Mouse (Mus musculus): ENCODE data around the gene Elp5. TPM values are rescaled to one million over a fixed set of nuclear protein-coding genes. Genes with fewer than 3 reads are reported as not detected.

The Elp5 gene
- total and polyA plus RNA-seq, 3 experiments: 95.9 to 177 (median 119) TPM

GRCm38 (mm10) chr11:69980196-69981140, 1.8 kb downstream of the Elp5 start (continued):
- peak; percentile 85 for TF ChIP-seq ELF1 (IDR thresholded peaks at IDR 0.05; ENCODE audit: low read depth, low read length)

DNA sequence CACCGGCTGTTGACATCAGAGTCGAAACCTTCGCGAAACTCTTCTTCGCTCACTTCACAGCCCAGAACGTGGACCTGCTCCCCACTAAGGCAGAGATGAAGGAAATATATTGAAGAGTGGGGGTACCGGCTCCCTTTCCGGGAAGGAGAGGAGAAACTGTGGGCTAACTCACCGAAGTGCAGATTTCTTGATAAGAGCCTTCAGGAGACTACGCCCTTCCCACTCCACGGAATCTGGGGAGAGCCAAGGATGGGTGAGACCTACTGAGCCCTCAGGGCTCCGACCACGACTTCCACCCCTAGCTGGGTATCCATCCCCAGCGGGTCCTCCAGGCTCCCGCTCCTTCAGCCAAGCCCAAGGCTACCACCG, 2.5 kb downstream of the Elp5 start:
- Histone ChIP-seq H3K4me1 (ENCODE audit: control insufficient read depth in 1 of 2, insufficient read depth in 2 of 2) (peaks cover 5 to 33% of the 10 kb centered on the region in 2 experiments), H3K27ac (ENCODE audit: insufficient read depth, low read depth) (peak overlapping the region; percentile 71; the same call in 1 of the 2 replicates), H3K27me3 (replicated peaks) (no peaks in the 10 kb centered on the region), H3K4me2 (ENCODE audit: insufficient read depth, low read depth, poor library complexity, severe bottlenecking) (peak overlapping the region; percentile 88), H3K9ac (ENCODE audit: insufficient read depth, low read depth) (peak overlapping the region; percentile 89), H3K79me2 (replicated peaks; ENCODE audit: control insufficient read depth, extremely low read depth, insufficient read depth, poor library complexity, severe bottlenecking) (peaks cover 45% of the 10 kb centered on the region), H3K9me3 (replicated peaks; ENCODE audit: low read length) (peaks cover 2% of the 10 kb centered on the region), H3K36me3 (replicated peaks in 1 of 2; ENCODE audit: control insufficient read depth in 1 of 2, insufficient read depth in 1 of 2, low read length in 1 of 2) (peaks cover 29 to 59% of the 10 kb centered on the region in 2 experiments), H3K4me3 (replicated peaks in 1 of 3; ENCODE audit: low read depth in 2 of 3, low read length in 2 of 3, poor library complexity in 1 of 3) (peak overlapping the region; percentile 76 to 98 (median 82))
- no peak for TF ChIP-seq MEF2A (IDR thresholded peaks at IDR 0.05; ENCODE audit: borderline replicate concordance, low read depth, low read length)
- TF ChIP-seq IRF4 (IDR thresholded peaks at IDR 0.05; ENCODE audit: low read depth, low read length): no peak
- TF ChIP-seq POLR2A (IDR thresholded peaks at IDR 0.05; ENCODE audit: low read depth, low read length): no peak
- no peak for TF ChIP-seq ETS1 (conservative IDR thresholded peaks at IDR 0.05; ENCODE audit: low read depth, low read length)
- no peak for TF ChIP-seq GABPA (IDR thresholded peaks at IDR 0.05; ENCODE audit: insufficient replicate concordance, low read depth, low read length)
- no peak for TF ChIP-seq SIN3A (IDR thresholded peaks at IDR 0.05; ENCODE audit: low read length)
- TF ChIP-seq TBP (conservative IDR thresholded peaks at IDR 0.05; ENCODE audit: low read depth, low read length): no peak
- TF ChIP-seq POLR2AphosphoS2 (IDR thresholded peaks at IDR 0.05; ENCODE audit: low read depth, low read length): no peak
- dilution Hi-C loops (cut with MboI; ENCODE audit: extremely low pct_ligation_motif_present, extremely low pct_unique_long_range_greater_than_20kb, low sequenced_read_pairs): no loop called here
- in situ Hi-C loops (cut with MboI; ENCODE audit: low pct_ligation_motif_present, low pct_unique_long_range_greater_than_20kb, low sequenced_read_pairs): no loop called here
- no peak for DNase-seq (ENCODE audit: extremely low read depth)

- H3K36me3 ChIP-seq (replicated peaks in 1 of 2; ENCODE audit: control insufficient read depth in 1 of 2, insufficient read depth in 1 of 2, low read length in 1 of 2): peaks cover 47 to 74% of the 10 kb centered on the region in 2 experiments
- H3K9me3 ChIP-seq (replicated peaks; ENCODE audit: low read length): peaks cover 2% of the 10 kb centered on the region
These were observed 6.0 kb downstream of the Elp5 start for GRCm38 (mm10) chr11:69976271-69976670.

More at GRCm38 (mm10) chr11:69976271-69976670, 6.0 kb downstream of the Elp5 start:
- in situ Hi-C loops (cut with MboI; ENCODE audit: low pct_ligation_motif_present, low pct_unique_long_range_greater_than_20kb, low sequenced_read_pairs): no loop called here
- dilution Hi-C loops (cut with MboI; ENCODE audit: extremely low pct_ligation_motif_present, extremely low pct_unique_long_range_greater_than_20kb, low sequenced_read_pairs): no loop called here
- Histone ChIP-seq H3K9ac (ENCODE audit: insufficient read depth, low read depth) (no peak overlapping the region), H3K27me3 (replicated peaks) (no peaks in the 10 kb centered on the region), H3K79me2 (replicated peaks; ENCODE audit: control insufficient read depth, extremely low read depth, insufficient read depth, poor library complexity, severe bottlenecking) (peaks cover 20% of the 10 kb centered on the region), H3K4me3 (replicated peaks in 1 of 3; ENCODE audit: low read depth in 2 of 3, low read length in 2 of 3, poor library complexity in 1 of 3) (no peak overlapping the region), H3K4me1 (ENCODE audit: control insufficient read depth in 1 of 2, insufficient read depth in 2 of 2) (peaks cover 2 to 33% of the 10 kb centered on the region in 2 experiments; a peak in 2 of 4 replicates), H3K4me2 (ENCODE audit: insufficient read depth, low read depth, poor library complexity, severe bottlenecking) (no peak overlapping the region), H3K27ac (ENCODE audit: insufficient read depth, low read depth) (no peak overlapping the region)
- TF ChIP-seq ZKSCAN1 (IDR thresholded peaks at IDR 0.05; ENCODE audit: borderline replicate concordance, low read depth, low read length) (no peak), SMC3 (IDR thresholded peaks at IDR 0.05; ENCODE audit: low read depth, low read length) (no peak), MEF2A (IDR thresholded peaks at IDR 0.05; ENCODE audit: borderline replicate concordance, low read depth, low read length) (no peak)
- no peak for DNase-seq (ENCODE audit: extremely low read depth)
